Mouse (Mus musculus): ENCODE measurements around the gene Fer.

- TF ChIP-seq CTCF (IDR thresholded peaks at IDR 0.05) (no peak), EP300 (IDR thresholded peaks at IDR 0.05) (no peak)
Observed at GRCm38 (mm10) chr17:63991160-63991559, 128.3 kb downstream of the Fer start.

Measured in lung, postnatal 0 days (tissue).